Mouse (Mus musculus) lung, adult 2 months (tissue): ENCODE results near the gene Esam.

ENCODE experiments used
- CTCF ChIP-seq: fragments of 200-500 bp; IDR thresholded peaks from 2 replicates; pipeline ENCODE4 v1.5.1; 2011; ENCODE audit warnings: mild to moderate bottlenecking, low read length, control low read depth; ENCODE audit not compliant: insufficient read depth
- POLR2A ChIP-seq: fragments of 200-500 bp; IDR thresholded peaks from 2 replicates; pipeline ENCODE4 v1.6.1; 2011; ENCODE audit warnings: low read depth, mild to moderate bottlenecking, control low read depth, low read length, borderline replicate concordance; ENCODE audit errors: extremely low read depth

GRCm38 (mm10) chr9:37495761-37496160, 32.1 kb upstream of the Esam start:
- TF ChIP-seq POLR2A (no peak), CTCF (no peak)
